Comparison of ENCODE assay signal across 16 mouse cellular contexts in the genomic region with DNA sequence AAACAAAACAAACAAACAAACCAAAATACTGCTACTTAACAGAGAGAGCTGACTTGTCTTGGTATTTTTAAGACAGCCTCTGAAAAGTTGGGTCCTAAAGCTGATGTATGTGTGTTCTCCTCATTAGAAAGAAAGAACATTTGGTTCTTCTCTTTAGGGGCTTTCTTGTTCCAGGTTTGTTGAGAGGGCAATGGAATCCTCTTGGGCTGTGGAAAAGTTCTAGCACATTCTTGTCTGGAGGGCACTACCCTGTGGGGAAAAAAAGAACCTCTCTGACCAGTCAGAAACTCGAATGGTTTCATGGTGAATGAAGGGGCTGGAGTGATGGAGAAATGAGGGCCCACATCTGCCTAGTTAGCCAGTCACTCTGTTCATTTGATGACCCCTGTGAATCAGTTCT.
"Had no signal": no experiment of that assay in that cellular context is flagged by ENCODE, and none has a peak within 500 bp of the region (broad histone marks: within the 10 kb centered on the region; RNA-seq: fewer than 3 reads in every experiment).

No protein-coding gene starts in this region.

- DNase-seq: retina, postnatal 1 day; right cerebral cortex, adult 18-20 months; right cerebral cortex, postnatal 14 days; right cerebral cortex, postnatal 25 days; right cerebral cortex, postnatal 4 days; spleen, adult 18-20 months; thymus, adult 18-20 months; thymus, adult 2 months; thymus, postnatal 14 days; thymus, postnatal 25 days; thymus, postnatal 36 days; thymus, postnatal 4 days had no signal

- H3K27ac ChIP-seq: neural tube, embryonic 13.5 days; neural tube, embryonic 15.5 days; stomach, embryonic 15.5 days; stomach, postnatal 0 days had no signal

- H3K27me3 ChIP-seq: neural tube, embryonic 13.5 days; neural tube, embryonic 15.5 days; stomach, embryonic 15.5 days had no signal

- H3K9me3 ChIP-seq: neural tube, embryonic 13.5 days; neural tube, embryonic 15.5 days; stomach, embryonic 15.5 days had no signal

- H3K4me2 ChIP-seq: neural tube, embryonic 13.5 days; neural tube, embryonic 15.5 days; stomach, embryonic 15.5 days had no signal

- H3K9ac ChIP-seq: neural tube, embryonic 13.5 days; neural tube, embryonic 15.5 days; stomach, embryonic 15.5 days had no signal

- H3K4me3 ChIP-seq: neural tube, embryonic 13.5 days; neural tube, embryonic 15.5 days; stomach, embryonic 15.5 days had no signal

- H3K4me1 ChIP-seq: stomach, embryonic 15.5 days had no signal

- H3K36me3 ChIP-seq: neural tube, embryonic 13.5 days; neural tube, embryonic 15.5 days; stomach, embryonic 15.5 days had no signal
